Mouse (Mus musculus) natural killer cell, adult 2 months (primary cell): ENCODE data around the gene Prkar2b.
A peak's percentile ranks its signal among the peaks of the same experiment; 100 is the strongest.

Experiments used
- DNase-seq, 2 experiments: peaks; one replicate each; pipeline ENCODE4 v3.0.0; 2022; ENCODE audit warnings: low spot score in 2 of 2

Prkar2b gene

DNA sequence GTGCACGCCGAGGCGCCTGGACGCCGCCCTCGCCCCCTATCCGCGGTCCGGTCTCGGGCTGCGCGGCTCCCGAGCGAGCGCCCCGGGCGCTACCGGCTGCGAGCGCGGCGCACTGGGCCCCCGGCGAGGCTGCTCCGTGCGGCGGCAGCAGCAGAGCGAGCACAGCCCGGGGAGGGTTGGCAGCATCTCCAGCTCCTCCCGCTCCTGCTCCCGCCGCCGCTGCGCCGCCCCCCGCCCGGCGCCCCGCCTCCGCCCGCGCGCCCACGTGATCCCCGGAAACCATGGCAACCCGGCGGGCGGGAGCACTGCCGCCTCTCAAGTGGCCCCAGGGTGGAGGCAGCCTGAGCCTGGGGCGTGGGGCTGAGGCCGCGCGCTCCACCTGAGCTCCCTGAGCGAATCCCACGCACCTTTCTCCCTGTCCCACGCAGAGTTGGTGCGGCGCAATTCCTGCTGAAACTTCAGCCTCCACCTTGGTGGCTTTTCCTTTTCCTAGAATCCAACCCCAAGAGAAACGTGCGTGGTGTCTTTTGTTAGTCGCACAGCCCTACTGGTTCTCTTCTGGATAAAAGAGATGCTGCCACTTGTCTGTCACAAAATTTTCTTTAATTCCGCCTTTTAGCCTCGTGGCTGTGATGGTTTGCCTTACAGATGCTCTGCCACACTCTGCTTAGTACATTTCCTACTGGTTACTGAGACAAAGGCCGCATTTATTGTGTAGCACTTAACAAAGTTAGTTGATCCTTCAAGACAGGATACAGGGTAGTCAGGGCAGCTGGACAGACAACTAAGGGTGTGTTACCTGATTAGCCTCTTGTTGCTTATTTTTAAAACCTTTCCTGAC is at the start of gene Prkar2b:
Prkar2b (minus strand) TSS at position 207 of the 841 bp plus-strand sequence.
- peak; percentile 73 to 83 for DNase-seq

- DNase-seq, result no peak
Observed at GRCm38 (mm10) chr12:32109201-32109600, 48.1 kb upstream of the Prkar2b start.

- no peak for DNase-seq
Observed at GRCm38 (mm10) chr12:32104955-32105521, 43.9 kb upstream of the Prkar2b start.

DNA sequence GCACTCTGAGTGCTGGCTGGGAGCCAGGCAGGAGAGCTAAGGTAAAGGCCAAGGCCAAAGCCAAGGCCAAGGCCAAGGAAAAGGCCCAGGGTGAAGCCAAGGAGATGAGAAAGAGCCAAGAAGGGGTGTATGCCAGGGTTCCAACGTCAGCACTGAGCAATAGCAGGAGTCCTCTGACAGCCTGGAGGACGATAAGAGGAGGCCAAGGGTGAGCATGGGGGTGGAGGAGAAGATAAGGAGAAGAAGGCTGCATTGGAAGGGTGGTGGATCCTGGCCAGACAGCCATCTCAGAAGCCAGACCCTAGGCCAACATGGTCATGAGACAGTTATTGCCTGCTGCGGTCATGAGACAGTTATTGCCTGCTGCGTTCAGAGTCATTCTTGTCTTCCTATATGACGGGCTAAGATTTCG is 43.4 kb upstream of the Prkar2b start:
- DNase-seq, result no peak

DNA sequence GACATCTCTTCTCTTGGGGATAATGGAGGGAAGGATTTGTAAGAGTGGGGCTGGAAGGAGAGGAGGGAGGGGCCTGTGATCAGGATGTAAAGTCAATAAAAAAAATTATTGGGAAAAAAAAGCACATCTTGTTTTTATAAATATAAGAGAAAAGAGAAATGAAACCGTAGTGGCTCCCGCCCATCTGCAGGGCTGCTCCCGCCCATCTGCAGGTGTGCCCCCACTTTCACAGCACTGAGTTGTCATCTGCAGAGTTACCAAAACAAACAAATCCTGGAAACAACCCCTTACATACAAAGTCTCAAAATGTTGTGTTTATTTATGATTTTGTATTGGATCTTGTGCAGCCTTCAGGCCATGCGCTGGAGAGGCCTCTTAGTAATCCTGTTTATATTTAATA is 40.2 kb upstream of the Prkar2b start:
- peak in 1 of 2 experiments; percentile 24 for DNase-seq

DNA sequence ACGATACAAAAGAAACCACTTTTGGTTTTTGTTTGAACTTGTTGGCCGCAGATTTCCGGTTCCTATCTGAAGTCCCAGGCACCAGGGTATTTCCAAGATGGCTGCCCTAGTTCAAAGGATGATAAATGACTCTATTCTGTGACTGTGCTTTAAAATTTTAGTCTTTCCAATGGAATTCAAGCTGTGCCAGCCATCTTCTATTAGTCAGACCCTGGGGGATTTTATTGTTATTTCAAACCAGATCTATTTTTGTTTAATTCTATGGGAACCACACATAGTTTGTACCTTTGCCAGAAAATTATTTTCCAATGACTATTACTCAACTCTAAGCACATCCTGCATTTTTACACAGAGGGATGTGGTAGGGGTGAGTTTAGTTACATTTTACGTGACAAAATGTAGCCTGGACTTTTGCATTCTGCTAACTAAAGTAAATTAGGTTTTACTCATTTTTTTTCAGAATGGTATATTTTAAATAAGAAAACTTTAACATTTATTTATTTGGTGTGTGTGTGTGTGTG is 38.6 kb upstream of the Prkar2b start:
- no peak for DNase-seq

GRCm38 (mm10) chr12:32098596-32098995 is 37.5 kb upstream of the Prkar2b start:
- DNase-seq, result no peak

- DNase-seq, result no peak
Observed at GRCm38 (mm10) chr12:32097107-32097506, 36.0 kb upstream of the Prkar2b start.

DNA sequence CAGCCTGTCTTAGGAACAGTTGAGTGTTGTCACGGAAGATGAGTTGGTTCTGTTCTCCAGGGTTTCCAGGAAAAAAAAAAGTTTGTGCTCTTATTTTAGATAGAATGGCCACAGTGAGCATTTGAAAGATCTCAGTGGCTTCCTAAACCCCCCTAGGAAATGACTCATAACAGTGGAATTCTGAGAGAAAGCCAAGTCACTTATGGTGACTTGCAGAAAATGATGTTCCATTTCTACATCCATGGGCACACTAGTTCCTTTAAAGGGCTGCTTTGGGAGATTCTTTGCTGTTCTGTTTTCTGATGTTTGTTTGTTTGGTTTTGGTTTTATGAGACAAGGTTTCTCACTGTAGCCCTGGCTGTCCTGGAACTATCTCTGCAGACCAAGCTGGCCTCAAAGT is 34.1 kb upstream of the Prkar2b start:
- no peak for DNase-seq

- DNase-seq, result no peak
Observed at GRCm38 (mm10) chr12:32092452-32092851, 31.4 kb upstream of the Prkar2b start.

GRCm38 (mm10) chr12:32088566-32088965 is 27.5 kb upstream of the Prkar2b start:
- no peak for DNase-seq

- peak in 1 of 2 experiments; percentile 13 for DNase-seq
Observed at GRCm38 (mm10) chr12:32087339-32087738, 26.2 kb upstream of the Prkar2b start.

DNA sequence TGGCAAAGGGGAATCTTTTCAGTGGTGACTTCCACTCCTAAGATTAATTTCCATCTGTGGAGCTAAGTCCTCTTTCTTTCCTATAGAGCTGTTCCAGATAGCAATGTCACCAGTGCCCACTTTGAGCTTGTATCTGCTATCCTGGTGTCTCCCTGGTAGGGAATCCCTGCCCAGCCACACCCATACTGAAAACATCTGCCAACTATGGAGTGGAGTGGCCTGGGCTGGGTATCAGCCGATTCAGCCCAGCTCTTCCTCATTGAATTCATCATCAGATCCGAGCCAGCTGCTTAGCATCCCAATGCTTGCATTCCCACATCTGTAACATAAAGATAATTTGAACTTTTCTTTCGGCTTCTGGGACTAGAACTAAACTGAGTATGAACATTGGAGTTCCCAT is 25.8 kb upstream of the Prkar2b start:
- DNase-seq, result no peak

DNA sequence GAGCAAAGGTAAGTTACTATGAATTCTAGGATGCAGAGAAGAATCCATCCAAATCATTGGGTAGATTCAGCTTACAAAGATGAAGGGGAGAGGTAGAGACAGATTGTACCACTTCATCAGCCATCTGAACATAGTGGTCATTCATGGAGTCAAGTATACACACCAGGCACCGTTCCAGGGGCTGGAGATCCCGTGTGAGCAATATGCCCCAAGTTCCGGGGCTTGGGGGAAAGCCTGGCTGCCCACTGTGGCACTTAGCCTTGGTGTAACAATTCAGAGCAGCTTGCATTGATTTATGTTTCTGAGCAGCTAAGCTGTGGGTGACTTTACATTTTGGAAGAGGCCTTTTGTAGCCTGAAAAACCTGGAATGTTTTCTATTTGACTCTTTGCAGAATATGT is 24.8 kb upstream of the Prkar2b start:
- no peak for DNase-seq

DNA sequence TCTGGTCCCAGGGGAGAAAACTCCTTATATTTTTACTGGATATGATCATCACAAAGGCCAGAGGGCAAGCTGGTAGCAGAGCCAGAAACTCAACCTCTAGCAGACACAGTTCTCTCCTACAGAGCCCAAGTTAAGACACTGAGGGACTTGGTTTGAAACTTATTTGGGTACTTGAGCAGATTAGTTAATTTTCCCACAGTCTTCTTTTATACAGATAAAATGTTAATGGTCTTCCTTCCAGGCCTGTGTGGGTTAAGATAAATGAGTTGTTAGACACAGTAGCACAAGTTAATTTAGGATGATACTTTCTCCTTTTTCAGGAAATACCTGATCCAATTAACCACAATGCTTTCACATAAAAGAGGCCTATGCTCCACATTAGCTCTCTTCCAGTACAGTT is 24.1 kb upstream of the Prkar2b start:
- DNase-seq, result no peak

DNA sequence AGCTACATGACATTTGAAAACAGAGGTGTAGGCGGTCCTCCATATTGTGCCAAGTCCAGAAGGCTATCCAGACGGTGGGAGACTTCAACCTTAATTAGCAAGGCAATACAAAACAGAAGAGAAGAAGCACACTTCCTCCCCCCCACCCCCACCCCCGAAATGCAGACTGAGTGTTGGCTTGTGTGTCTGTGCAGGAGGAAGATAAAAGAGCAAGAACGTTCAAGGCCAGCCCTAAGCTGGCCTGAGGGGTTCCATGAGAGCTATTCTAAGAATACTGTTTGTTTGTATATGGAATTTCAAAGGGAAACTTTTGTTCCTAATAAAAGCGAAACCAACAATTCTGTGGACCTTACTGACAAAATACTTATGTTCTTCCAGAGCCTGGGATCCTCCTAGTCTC is 23.5 kb upstream of the Prkar2b start:
- DNase-seq, result no peak

GRCm38 (mm10) chr12:32080692-32081091 is 19.6 kb upstream of the Prkar2b start:
- no peak for DNase-seq

- DNase-seq, result no peak
Observed at GRCm38 (mm10) chr12:32077403-32077802, 16.3 kb upstream of the Prkar2b start.

GRCm38 (mm10) chr12:32075831-32076715 is 15.0 kb upstream of the Prkar2b start:
- no peak for DNase-seq

DNA sequence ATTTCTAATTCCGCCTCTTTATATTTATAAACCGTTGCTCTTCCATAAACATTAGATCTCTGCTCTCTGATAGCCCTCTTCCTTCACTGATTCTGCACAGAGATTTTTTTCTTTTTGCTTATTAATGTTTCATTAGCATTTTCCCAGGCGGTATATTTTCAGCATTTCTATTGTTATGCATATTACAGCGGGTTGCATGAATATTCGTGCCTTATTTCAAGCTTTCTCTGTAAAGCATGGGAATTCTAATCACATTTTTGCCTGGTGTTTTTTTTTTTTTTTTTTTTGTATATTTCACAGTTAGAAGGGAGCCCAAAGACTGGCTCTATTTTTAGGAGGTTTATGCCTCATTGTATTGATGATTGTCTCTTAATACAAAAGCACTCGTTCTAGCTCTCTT is 13.2 kb upstream of the Prkar2b start:
- no peak for DNase-seq

- no peak for DNase-seq
Observed at GRCm38 (mm10) chr12:32066004-32066403, 4.9 kb upstream of the Prkar2b start.
